Mouse (Mus musculus) neural tube, embryonic 11.5 days (tissue): ENCODE data around the gene H13. TPM values are rescaled to one million over a fixed set of nuclear protein-coding genes. Genes with fewer than 3 reads are reported as not detected.

Experiments
- ATAC-seq: fragments of 200-750 bp; cut with Nextera tagmentation; 2 replicates; pipeline ENCODE4 v1.8.0; 2017; ENCODE audit warnings: moderate number of reproducible peaks, mild to moderate bottlenecking, moderate TSS enrichment, moderate library complexity; ENCODE audit not compliant: insufficient read depth, low FRiP score, low TSS enrichment
- DNase-seq: peaks from one replicate; pipeline ENCODE4 v3.0.0-alpha.2; 2015; ENCODE audit warnings: low spot score
- H3K27ac ChIP-seq: fragments of 300-500 bp; sonication (generic); 2 replicates; pipeline ENCODE4 v1.5.1; 2014; ENCODE audit warnings: low read depth, mild to moderate bottlenecking, low read length
- H3K27me3 ChIP-seq: fragments of 300-500 bp; sonication (generic); 2 replicates; pipeline ENCODE4 v1.6.1; 2014; ENCODE audit warnings: mild to moderate bottlenecking, low read length, mixed read lengths; ENCODE audit not compliant: control insufficient read depth, insufficient read depth
- H3K36me3 ChIP-seq: fragments of 300-500 bp; sonication (generic); 2 replicates; pipeline ENCODE4 v1.6.1; 2014; ENCODE audit warnings: mild to moderate bottlenecking, low read length, moderate library complexity, mixed read lengths; ENCODE audit not compliant: control insufficient read depth, insufficient read depth
- H3K4me1 ChIP-seq: fragments of 300-500 bp; sonication (generic); 2 replicates; pipeline ENCODE4 v1.6.1; 2014; ENCODE audit warnings: low read length, mixed read lengths; ENCODE audit not compliant: control insufficient read depth, insufficient read depth
- H3K4me2 ChIP-seq: fragments of 300-500 bp; sonication (generic); 2 replicates; pipeline ENCODE4 v1.6.1; 2014; ENCODE audit warnings: low read depth, mild to moderate bottlenecking, moderate library complexity
- H3K4me3 ChIP-seq: fragments of 300-500 bp; sonication (generic); 2 replicates; pipeline ENCODE4 v1.5.1; 2014; ENCODE audit warnings: low read depth, low read length
- H3K9ac ChIP-seq: fragments of 300-500 bp; sonication (generic); 2 replicates; pipeline ENCODE4 v1.6.1; 2014; ENCODE audit warnings: mild to moderate bottlenecking, low read length
- H3K9me3 ChIP-seq: fragments of 300-500 bp; sonication (generic); 2 replicates; pipeline ENCODE4 v1.6.1; 2016; ENCODE audit warnings: low read length; ENCODE audit not compliant: control insufficient read depth
- WGBS: fragments of 180-500 bp; shearing (Covaris S2); extraction: QIAGEN DNeasy Blood & Tissue Kit; methylation state at CpG from one replicate; pipeline ENCODE4 v1.1.7; 2014; 5-methylcytosine and 5-hydroxymethylcytosine counted together
- polyA plus RNA-seq: library from polyadenylated mRNA; unstranded; fragments of >200 nt; fragmentation: Nextera tagmentation; extraction: Ambion mirVana; gene quantifications from 2 replicates; pipeline ENCODE4 v1.2.1, GENCODE M21; 2014

The H13 gene
- polyA plus RNA-seq, 1 experiment from 2014 or later: 123 TPM

GRCm38 (mm10) chr2:152670983-152671641, 1.9 kb downstream of the H13 start:
- peak overlapping the region; percentile 98 for H3K9ac ChIP-seq
- no peak for ATAC-seq
- H3K27me3 ChIP-seq: no peaks in the 10 kb centered on the region
- 72% methylated on average over 9 of the region's 9 CpGs for WGBS
- peak overlapping the region; percentile 78 for H3K4me2 ChIP-seq
- peaks cover 12% of the 10 kb centered on the region; the same call in 1 of the 2 replicates for H3K4me1 ChIP-seq
- no peaks in the 10 kb centered on the region for H3K36me3 ChIP-seq
- no peaks in the 10 kb centered on the region for H3K9me3 ChIP-seq
- 0 out of 2 replicates have a peak overlapping the region, but pooled peaks have one; percentile 94 for H3K27ac ChIP-seq
- peak overlapping the region; percentile 98 for H3K4me3 ChIP-seq
- DNase-seq: no peak

GRCm38 (mm10) chr2:152671642-152671999, 2.4 kb downstream of the H13 start:
- 53% methylated on average over 5 of the region's 5 CpGs for WGBS
- Histone ChIP-seq H3K27me3 (no peaks in the 10 kb centered on the region), H3K36me3 (no peaks in the 10 kb centered on the region), H3K9ac (no peak overlapping the region), H3K4me2 (peak overlapping the region; percentile 78), H3K4me3 (peak overlapping the region; percentile 98), H3K4me1 (peaks cover 12% of the 10 kb centered on the region; the same call in 1 of the 2 replicates), H3K27ac (no peak overlapping the region), H3K9me3 (no peaks in the 10 kb centered on the region)
- DNase-seq: no peak
- ATAC-seq: no peak

- 84% methylated on average over 12 of the region's 12 CpGs for WGBS
Observed at GRCm38 (mm10) chr2:152672166-152672565, 2.9 kb downstream of the H13 start.

GRCm38 (mm10) chr2:152674148-152674547, 4.9 kb downstream of the H13 start:
- no peak for ATAC-seq
- H3K9me3 ChIP-seq: no peaks in the 10 kb centered on the region
- no peak overlapping the region for H3K4me2 ChIP-seq
- 84% methylated on average over 11 of the region's 11 CpGs for WGBS
- no peak overlapping the region for H3K27ac ChIP-seq
- DNase-seq: no peak
- H3K4me3 ChIP-seq: no peak overlapping the region
- peaks cover 2% of the 10 kb centered on the region; the same call in 1 of the 2 replicates for H3K36me3 ChIP-seq
- H3K27me3 ChIP-seq: no peaks in the 10 kb centered on the region
- no peak overlapping the region for H3K9ac ChIP-seq
- H3K4me1 ChIP-seq: peaks cover 12% of the 10 kb centered on the region; the same call in 1 of the 2 replicates

More at GRCm38 (mm10) chr2:152672166-152672565, 2.9 kb downstream of the H13 start:
- H3K4me2 ChIP-seq: peak overlapping the region; percentile 0; the same call in 1 of the 2 replicates
- H3K36me3 ChIP-seq: no peaks in the 10 kb centered on the region
- DNase-seq (no peak), ATAC-seq (no peak)
- peaks cover 12% of the 10 kb centered on the region; the same call in 1 of the 2 replicates for H3K4me1 ChIP-seq
- H3K4me3 ChIP-seq: no peak overlapping the region
- no peaks in the 10 kb centered on the region for H3K27me3 ChIP-seq
- H3K9ac ChIP-seq: no peak overlapping the region
- H3K27ac ChIP-seq: no peak overlapping the region
- no peaks in the 10 kb centered on the region for H3K9me3 ChIP-seq

GRCm38 (mm10) chr2:152675252-152675791, 6.1 kb downstream of the H13 start:
- H3K9me3 ChIP-seq: no peaks in the 10 kb centered on the region
- no peak overlapping the region for H3K4me3 ChIP-seq
- no peaks in the 10 kb centered on the region for H3K27me3 ChIP-seq
- DNase-seq (no peak), ATAC-seq (no peak)
- no peak overlapping the region for H3K27ac ChIP-seq
- no peak overlapping the region for H3K9ac ChIP-seq
- H3K4me1 ChIP-seq: peaks cover 12% of the 10 kb centered on the region; the same call in 1 of the 2 replicates
- H3K4me2 ChIP-seq: no peak overlapping the region
- 78% methylated on average over 13 of the region's 13 CpGs for WGBS
- H3K36me3 ChIP-seq: peaks cover 7% of the 10 kb centered on the region

- Histone ChIP-seq H3K36me3 (peaks cover 21% of the 10 kb centered on the region), H3K9me3 (no peaks in the 10 kb centered on the region), H3K27me3 (no peaks in the 10 kb centered on the region), H3K4me2 (no peak overlapping the region), H3K27ac (no peak overlapping the region), H3K9ac (no peak overlapping the region), H3K4me1 (no peaks in the 10 kb centered on the region), H3K4me3 (no peak overlapping the region)
- ATAC-seq (no peak), DNase-seq (no peak)
- WGBS: 69% methylated on average over 3 of the region's 3 CpGs
Observed at GRCm38 (mm10) chr2:152678302-152678701, 9.0 kb downstream of the H13 start.

GRCm38 (mm10) chr2:152678925-152679324, 9.7 kb downstream of the H13 start:
- WGBS: 93% methylated on average over 5 of the region's 5 CpGs
- Histone ChIP-seq H3K4me2 (no peak overlapping the region), H3K9me3 (no peaks in the 10 kb centered on the region), H3K9ac (no peak overlapping the region), H3K27ac (no peak overlapping the region), H3K4me1 (no peaks in the 10 kb centered on the region), H3K4me3 (no peak overlapping the region), H3K36me3 (peaks cover 22% of the 10 kb centered on the region), H3K27me3 (no peaks in the 10 kb centered on the region)
- DNase-seq (no peak), ATAC-seq (no peak)

GRCm38 (mm10) chr2:152679701-152680355, 10.6 kb downstream of the H13 start:
- DNase-seq: no peak
- Histone ChIP-seq H3K4me3 (no peak overlapping the region), H3K4me2 (no peak overlapping the region), H3K27ac (no peak overlapping the region), H3K36me3 (peaks cover 27% of the 10 kb centered on the region), H3K9ac (no peak overlapping the region), H3K27me3 (no peaks in the 10 kb centered on the region), H3K4me1 (no peaks in the 10 kb centered on the region), H3K9me3 (no peaks in the 10 kb centered on the region)
- WGBS: 90% methylated on average over 8 of the region's 8 CpGs
- ATAC-seq: no peak
